Mouse (Mus musculus) heart, embryonic 13.5 days (tissue): Measurements from ENCODE around the gene Arap1. TPM values are rescaled to one million over a fixed set of nuclear protein-coding genes. Genes with fewer than 3 reads are reported as not detected.

Experiments
- ATAC-seq: fragments of 200-750 bp; cut with Nextera tagmentation; 2 replicates; pipeline ENCODE4 v1.8.0; 2017; ENCODE audit warnings: moderate TSS enrichment; ENCODE audit not compliant: insufficient number of reproducible peaks, low FRiP score, low TSS enrichment; ENCODE audit errors: extremely low read depth
- H3K27ac ChIP-seq: fragments of 300-500 bp; sonication (generic); replicated peaks from 2 replicates; pipeline ENCODE4 v1.5.1; 2015; ENCODE audit warnings: moderate library complexity, mild to moderate bottlenecking, inconsistent platforms
- H3K27me3 ChIP-seq: fragments of 300-500 bp; sonication (generic); replicated peaks from 2 replicates; pipeline ENCODE4 v1.6.1; 2015; ENCODE audit warnings: mild to moderate bottlenecking, inconsistent platforms
- H3K36me3 ChIP-seq: fragments of 300-500 bp; sonication (generic); 2 replicates; pipeline ENCODE4 v1.6.1; 2015; ENCODE audit warnings: mild to moderate bottlenecking, inconsistent platforms
- H3K4me1 ChIP-seq: fragments of 300-500 bp; sonication (generic); 2 replicates; pipeline ENCODE4 v1.6.1; 2015; ENCODE audit warnings: inconsistent platforms
- H3K4me2 ChIP-seq: fragments of 300-500 bp; sonication (generic); 2 replicates; pipeline ENCODE4 v1.6.1; 2015; ENCODE audit warnings: inconsistent platforms, mild to moderate bottlenecking, moderate library complexity
- H3K4me3 ChIP-seq: fragments of 300-500 bp; sonication (generic); 2 replicates; pipeline ENCODE4 v1.5.1; 2015; ENCODE audit warnings: moderate library complexity, mild to moderate bottlenecking, inconsistent platforms
- H3K9ac ChIP-seq: fragments of 300-500 bp; sonication (generic); 2 replicates; pipeline ENCODE4 v1.6.1; 2015; ENCODE audit warnings: inconsistent platforms, mild to moderate bottlenecking, moderate library complexity
- H3K9me3 ChIP-seq: fragments of 300-500 bp; sonication (generic); 2 replicates; pipeline ENCODE4 v1.6.1; 2016; ENCODE audit warnings: inconsistent platforms
- WGBS: fragments of 180-500 bp; shearing (Covaris S2); methylation state at CpG from one replicate; pipeline ENCODE4 v1.1.7; 2015; ENCODE audit warnings: mixed read lengths; 5-methylcytosine and 5-hydroxymethylcytosine counted together
- polyA plus RNA-seq: library from polyadenylated mRNA; unstranded; fragments of >200 nt; fragmentation: Nextera tagmentation; extraction: Ambion mirVana; gene quantifications from 2 replicates; pipeline ENCODE4 v1.2.1, GENCODE M21; 2015

Arap1 gene
- polyA plus RNA-seq, 1 experiment from 2014 or later, result 26.3 TPM

DNA sequence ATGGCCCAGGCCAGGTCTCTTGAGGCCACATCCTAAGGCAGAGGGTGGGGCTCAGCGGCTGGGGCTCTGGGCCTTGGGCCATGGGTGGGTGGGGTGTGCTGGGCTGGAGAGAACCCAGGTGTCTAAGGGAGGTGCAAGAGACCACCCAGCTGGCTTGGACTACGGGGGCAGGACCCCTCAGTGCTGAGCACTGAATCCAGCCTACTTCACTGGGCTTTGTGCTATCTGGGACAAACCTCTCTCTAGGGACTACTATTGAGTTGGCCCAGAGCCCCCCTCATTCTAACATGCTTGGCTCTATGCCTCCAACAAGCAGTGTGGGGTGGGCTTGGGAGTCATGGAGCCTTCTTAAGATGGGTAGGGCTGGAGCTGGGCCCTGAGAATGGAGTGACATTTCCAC is 47.6 kb downstream of the Arap1 start:
- Histone ChIP-seq H3K4me2 (peak overlapping the region; percentile 61), H3K9me3 (no peaks in the 10 kb centered on the region), H3K27ac (0 out of 2 replicates have a peak overlapping the region, but pooled peaks have one; percentile 86), H3K9ac (peak overlapping the region; percentile 73; the same call in 1 of the 2 replicates), H3K4me3 (peak overlapping the region; percentile 41), H3K4me1 (peaks cover 55% of the 10 kb centered on the region), H3K27me3 (no peaks in the 10 kb centered on the region), H3K36me3 (peaks cover 45% of the 10 kb centered on the region)
- 81% methylated on average over 2 of the region's 2 CpGs for WGBS
- ATAC-seq, result no peak

DNA sequence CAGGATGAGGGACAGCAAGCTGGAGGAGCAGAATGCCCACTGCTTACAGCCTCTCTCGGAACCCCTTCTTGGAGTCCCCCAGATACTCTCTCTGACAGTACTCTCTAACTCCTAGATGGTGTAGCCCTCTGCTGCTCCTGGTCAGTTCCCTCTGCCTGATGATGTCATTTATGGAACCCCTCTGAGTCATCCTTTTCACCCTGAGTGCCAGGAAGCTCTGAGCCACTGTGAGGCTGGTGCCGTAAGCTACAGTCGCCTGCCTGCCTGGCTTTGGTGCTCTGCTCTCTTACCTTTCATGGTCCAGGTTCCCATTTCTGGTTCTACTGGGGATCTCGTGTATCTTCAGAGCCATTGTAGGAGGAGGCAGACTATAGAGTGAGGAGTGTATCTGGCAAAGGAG is 49.3 kb downstream of the Arap1 start:
- peaks cover 38% of the 10 kb centered on the region for H3K4me1 ChIP-seq
- no peak for ATAC-seq
- H3K27me3 ChIP-seq, result no peaks in the 10 kb centered on the region
- no peak overlapping the region for H3K27ac ChIP-seq
- no peaks in the 10 kb centered on the region for H3K9me3 ChIP-seq
- H3K9ac ChIP-seq, result no peak overlapping the region
- 76% methylated on average over 4 of the region's 4 CpGs for WGBS
- peaks cover 62% of the 10 kb centered on the region for H3K36me3 ChIP-seq
- no peak overlapping the region for H3K4me3 ChIP-seq
- H3K4me2 ChIP-seq, result no peak overlapping the region

DNA sequence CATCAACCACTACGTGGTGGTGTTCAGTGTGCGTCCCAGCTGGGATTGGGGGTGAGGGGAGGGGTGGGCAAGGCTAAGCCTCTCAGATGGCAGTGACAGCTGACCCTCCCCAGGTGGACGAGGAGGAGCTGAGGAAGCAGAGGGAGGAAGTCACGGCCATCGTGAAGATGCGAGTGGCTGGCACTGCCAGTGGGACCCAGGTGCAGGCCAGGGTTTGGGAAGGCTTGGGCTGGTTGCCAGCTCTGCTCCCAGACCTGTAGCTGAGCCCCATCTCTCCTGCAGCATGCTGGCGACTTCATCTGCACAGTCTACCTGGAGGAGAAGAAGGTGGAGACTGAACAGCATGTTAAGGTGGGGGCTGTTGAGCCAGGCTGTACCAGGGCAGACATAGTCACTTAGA is 53.6 kb downstream of the Arap1 start:
- no peak for ATAC-seq
- peaks cover 83% of the 10 kb centered on the region for H3K36me3 ChIP-seq
- peaks cover 31% of the 10 kb centered on the region for H3K4me1 ChIP-seq
- no peak overlapping the region for H3K27ac ChIP-seq
- H3K4me2 ChIP-seq, result no peak overlapping the region
- no peaks in the 10 kb centered on the region for H3K27me3 ChIP-seq
- WGBS, result 79% methylated on average over 7 of the region's 7 CpGs
- H3K9me3 ChIP-seq, result no peaks in the 10 kb centered on the region
- no peak overlapping the region for H3K9ac ChIP-seq
- no peak overlapping the region for H3K4me3 ChIP-seq

DNA sequence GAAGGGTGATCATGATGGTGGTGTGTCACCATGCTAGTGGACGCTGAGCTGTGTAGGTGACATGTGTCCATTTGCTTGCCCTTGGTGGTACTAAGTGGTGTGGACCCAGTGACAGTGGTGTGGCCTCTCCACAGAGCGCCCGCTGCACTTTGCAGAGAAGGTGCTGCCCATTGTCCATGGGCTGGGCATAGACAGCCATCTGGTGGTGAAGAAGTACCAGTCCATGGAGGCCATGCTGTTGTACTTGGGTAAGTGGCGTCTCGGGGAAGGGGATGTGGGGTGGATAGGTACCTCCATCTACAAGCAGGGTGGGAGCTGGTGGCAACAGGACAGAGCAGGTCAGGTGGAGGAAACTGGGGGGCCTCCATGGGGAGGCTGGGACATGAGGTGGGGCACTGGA is 56.0 kb downstream of the Arap1 start:
- Histone ChIP-seq H3K9me3 (no peaks in the 10 kb centered on the region), H3K9ac (no peak overlapping the region), H3K4me1 (peaks cover 31% of the 10 kb centered on the region), H3K27me3 (no peaks in the 10 kb centered on the region), H3K27ac (no peak overlapping the region), H3K36me3 (peaks cover 76% of the 10 kb centered on the region), H3K4me3 (no peak overlapping the region), H3K4me2 (no peak overlapping the region)
- ATAC-seq, result no peak
- WGBS, result 92% methylated on average over 5 of the region's 5 CpGs

DNA sequence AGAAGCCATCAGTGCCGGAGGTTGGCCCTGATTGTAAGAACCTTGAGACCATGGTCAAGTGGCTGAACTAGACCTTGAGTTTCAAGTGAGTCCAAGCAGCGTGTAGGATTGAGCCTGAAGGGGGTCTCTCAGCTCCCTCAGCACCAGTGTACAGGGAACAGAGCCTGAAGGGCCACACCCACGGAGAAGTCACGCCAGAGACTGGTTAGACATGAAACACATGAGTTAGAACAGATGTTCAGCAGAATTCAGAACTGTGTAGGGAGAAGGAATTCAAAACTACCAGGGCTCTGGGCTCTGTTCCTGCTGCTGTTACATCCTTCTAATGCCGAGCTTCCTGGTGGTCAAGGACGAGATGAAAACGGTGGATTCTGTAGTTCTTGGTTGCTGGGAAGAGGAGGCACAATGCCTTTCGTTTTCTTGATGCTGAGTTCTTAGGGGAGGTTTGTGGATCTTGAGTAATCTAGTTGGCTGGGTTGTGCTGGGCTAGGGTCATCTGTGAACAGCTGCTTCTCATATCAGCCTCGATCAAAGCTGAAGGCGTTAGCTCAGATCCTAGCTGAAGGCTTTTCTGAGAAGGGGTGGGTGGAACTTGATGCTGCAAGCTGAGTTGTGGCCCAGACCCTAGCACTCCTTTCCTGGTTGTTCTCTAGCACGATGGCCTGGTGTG is 62.5 kb downstream of the Arap1 start, which contains the start of gene Gm45837:
Gm45837 (plus strand) TSS at position 620 of the 670 bp plus-strand sequence.
- no peak for ATAC-seq
- H3K9ac ChIP-seq, result no peak within 1 kb of the TSS
- no peaks in the 10 kb centered on the region for H3K27me3 ChIP-seq
- no peaks in the 10 kb centered on the region for H3K9me3 ChIP-seq
- H3K4me3 ChIP-seq, result no peak within 1 kb of the TSS
- WGBS, result 73% methylated on average over 11 of the region's 11 CpGs
- H3K4me1 ChIP-seq, result peaks cover 42% of the 10 kb centered on the region
- peaks cover 44% of the 10 kb centered on the region for H3K36me3 ChIP-seq
- no peak within 1 kb of the TSS for H3K4me2 ChIP-seq
- H3K27ac ChIP-seq, result no peak within 1 kb of the TSS

DNA sequence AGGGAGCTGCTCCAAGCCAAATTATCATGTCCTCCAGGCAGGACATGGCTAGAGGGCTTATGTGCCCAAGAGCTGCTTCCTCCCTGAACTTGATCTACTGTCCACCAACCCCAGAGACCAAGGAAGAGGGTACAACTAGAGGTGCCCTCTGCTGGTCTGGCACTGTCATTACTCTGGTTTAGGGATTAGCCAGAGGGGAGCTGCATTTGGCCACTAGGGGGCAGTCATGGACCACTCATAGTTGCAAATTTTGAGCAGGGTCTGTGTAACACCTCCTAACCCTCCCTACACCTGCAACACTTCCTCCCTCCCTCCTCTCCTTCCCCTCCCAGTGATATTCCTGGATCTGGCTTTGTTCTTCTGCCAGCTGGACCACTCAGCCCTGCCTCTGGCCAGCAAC is 64.9 kb downstream of the Arap1 start:
- Histone ChIP-seq H3K36me3 (peaks cover 38% of the 10 kb centered on the region), H3K27me3 (peaks cover 21% of the 10 kb centered on the region), H3K4me3 (no peak overlapping the region), H3K9ac (no peak overlapping the region), H3K27ac (no peak overlapping the region), H3K4me1 (peaks cover 37% of the 10 kb centered on the region), H3K9me3 (no peaks in the 10 kb centered on the region), H3K4me2 (no peak overlapping the region)
- no peak for ATAC-seq

DNA sequence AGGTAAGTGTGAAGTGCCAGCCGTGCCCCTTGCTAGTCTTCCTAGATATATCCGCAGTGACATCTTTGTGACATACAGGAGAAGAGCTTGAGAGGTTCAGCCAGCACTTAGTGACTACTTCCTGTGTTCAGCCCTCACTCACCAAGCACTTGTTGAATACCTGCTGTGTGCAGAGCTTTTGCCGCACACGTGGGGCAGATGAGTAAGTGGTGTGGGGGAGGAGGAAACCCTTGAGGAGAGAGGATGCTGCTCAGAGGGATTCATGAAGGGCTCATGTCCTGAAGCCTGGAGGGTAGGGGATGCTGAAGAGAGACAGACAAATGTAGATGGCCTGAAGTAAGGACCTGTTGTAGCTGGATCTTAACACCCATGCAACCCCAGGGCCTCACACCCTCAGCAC is 66.3 kb downstream of the Arap1 start:
- Histone ChIP-seq H3K4me2 (no peak overlapping the region), H3K9ac (0 out of 2 replicates have a peak overlapping the region, but pooled peaks have one; percentile 8), H3K9me3 (no peaks in the 10 kb centered on the region), H3K4me3 (no peak overlapping the region), H3K36me3 (peaks cover 24% of the 10 kb centered on the region), H3K4me1 (peaks cover 37% of the 10 kb centered on the region), H3K27ac (no peak overlapping the region), H3K27me3 (peaks cover 32% of the 10 kb centered on the region)
- no peak for ATAC-seq
- 23% methylated on average over 4 of the region's 4 CpGs for WGBS

DNA sequence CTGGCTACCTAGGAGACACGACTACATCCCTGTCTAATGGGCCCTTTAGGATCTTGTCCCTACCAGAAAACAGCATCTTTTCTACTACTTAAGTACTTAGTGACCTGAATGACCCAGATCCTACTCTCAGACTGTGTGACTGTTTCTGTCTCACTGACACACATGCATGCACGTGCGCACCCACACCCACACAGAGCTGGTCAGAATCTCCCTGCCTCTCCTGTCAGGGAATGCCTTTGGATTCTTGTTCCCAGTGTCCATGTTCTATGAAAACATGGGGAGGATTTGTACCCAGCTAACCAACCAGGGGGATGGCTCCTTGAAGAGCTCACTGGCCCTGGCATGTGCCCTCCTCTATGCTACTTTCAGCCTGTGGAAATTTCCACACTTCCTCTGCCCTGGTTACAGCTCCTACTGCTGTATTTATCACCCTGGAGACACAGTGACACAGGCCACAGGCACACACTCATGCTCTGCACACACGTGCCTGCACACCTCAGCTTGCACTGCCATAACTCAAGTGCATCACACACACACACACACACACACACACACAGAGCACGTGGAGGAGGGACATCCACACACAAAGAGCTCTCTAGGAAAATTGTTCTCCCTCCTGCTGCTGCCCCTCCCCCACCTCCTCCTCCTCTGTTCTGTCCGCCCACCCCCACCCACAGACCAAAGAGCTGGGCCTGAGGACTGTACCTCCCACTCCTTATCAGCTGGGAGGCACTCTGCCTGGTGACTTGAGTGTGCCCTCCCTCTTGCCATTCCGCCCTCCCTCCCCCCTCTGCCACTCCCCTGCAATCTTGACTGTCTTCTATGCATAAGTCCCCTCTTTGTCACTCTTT is 67.0 kb downstream of the Arap1 start:
- Histone ChIP-seq H3K9me3 (no peaks in the 10 kb centered on the region), H3K4me1 (peaks cover 37% of the 10 kb centered on the region), H3K27ac (0 out of 2 replicates have a peak overlapping the region, but pooled peaks have one; percentile 2), H3K27me3 (peaks cover 38% of the 10 kb centered on the region), H3K4me3 (no peak overlapping the region), H3K9ac (peak overlapping the region; percentile 8; the same call in 1 of the 2 replicates), H3K36me3 (peaks cover 22% of the 10 kb centered on the region), H3K4me2 (0 out of 2 replicates have a peak overlapping the region, but pooled peaks have one; percentile 3)
- no peak for ATAC-seq
- WGBS, result 20% methylated on average over 7 of the region's 7 CpGs

DNA sequence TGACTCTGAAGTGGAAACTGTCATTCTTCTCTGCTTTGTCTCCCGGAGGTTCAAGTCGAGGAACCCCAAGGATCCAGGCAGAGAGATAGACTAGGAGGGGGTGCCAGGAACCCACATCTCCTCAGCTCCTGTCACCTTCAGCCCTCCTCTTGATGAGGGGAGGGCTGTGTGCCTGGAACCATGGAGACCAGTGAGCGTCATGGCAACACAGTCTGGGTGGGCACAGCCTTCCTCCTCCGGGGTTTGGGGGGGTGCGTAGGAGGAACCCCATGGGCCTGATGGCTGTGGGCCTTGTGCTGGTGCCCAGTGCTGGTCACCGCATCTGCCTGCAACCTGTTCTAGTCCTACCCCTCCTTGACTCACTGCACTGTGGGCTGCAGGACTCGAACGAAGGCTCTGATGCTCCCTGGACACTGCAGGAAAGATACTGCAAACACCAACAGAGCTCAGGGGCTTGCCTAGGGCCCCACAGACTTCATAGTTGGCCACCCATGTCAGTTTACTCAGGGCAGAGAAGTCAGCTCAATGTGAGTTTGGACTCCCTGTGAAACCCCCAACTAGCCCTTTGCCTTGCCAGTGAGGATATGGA is 67.7 kb downstream of the Arap1 start:
- H3K9ac ChIP-seq, result no peak overlapping the region
- H3K27ac ChIP-seq, result 0 out of 2 replicates have a peak overlapping the region, but pooled peaks have one; percentile 2
- H3K4me1 ChIP-seq, result peaks cover 37% of the 10 kb centered on the region
- H3K4me2 ChIP-seq, result 0 out of 2 replicates have a peak overlapping the region, but pooled peaks have one; percentile 3
- no peak for ATAC-seq
- 27% methylated on average over 8 of the region's 8 CpGs for WGBS
- no peaks in the 10 kb centered on the region for H3K9me3 ChIP-seq
- no peak overlapping the region for H3K4me3 ChIP-seq
- H3K36me3 ChIP-seq, result peaks cover 15% of the 10 kb centered on the region
- H3K27me3 ChIP-seq, result peaks cover 46% of the 10 kb centered on the region

DNA sequence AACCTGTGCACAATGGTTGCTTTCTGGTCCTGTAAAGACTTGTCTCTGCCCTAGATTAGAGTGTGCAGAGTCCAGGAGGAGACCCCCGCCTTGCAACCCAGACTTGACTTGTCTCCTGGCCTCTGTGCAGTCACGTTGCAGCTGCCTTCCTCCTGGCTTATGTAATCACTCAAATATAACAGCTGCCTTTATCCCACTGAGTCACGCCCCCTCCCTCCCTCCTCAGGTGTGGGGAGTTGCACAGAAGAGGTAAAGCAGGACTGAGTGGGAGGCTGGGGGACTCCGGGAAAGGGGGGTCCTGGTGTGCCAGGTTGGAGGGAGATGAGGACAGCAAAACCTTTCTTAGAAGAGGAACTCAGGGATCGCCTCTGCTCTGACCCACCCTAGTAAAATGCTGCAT is 68.5 kb downstream of the Arap1 start:
- no peak overlapping the region for H3K4me2 ChIP-seq
- H3K9me3 ChIP-seq, result no peaks in the 10 kb centered on the region
- no peak overlapping the region for H3K27ac ChIP-seq
- H3K9ac ChIP-seq, result no peak overlapping the region
- ATAC-seq, result no peak
- WGBS, result 52% methylated on average over 5 of the region's 5 CpGs
- H3K4me3 ChIP-seq, result no peak overlapping the region
- peaks cover 54% of the 10 kb centered on the region for H3K27me3 ChIP-seq
- H3K36me3 ChIP-seq, result peaks cover 7% of the 10 kb centered on the region; the same call in 1 of the 2 replicates
- peaks cover 37% of the 10 kb centered on the region for H3K4me1 ChIP-seq

DNA sequence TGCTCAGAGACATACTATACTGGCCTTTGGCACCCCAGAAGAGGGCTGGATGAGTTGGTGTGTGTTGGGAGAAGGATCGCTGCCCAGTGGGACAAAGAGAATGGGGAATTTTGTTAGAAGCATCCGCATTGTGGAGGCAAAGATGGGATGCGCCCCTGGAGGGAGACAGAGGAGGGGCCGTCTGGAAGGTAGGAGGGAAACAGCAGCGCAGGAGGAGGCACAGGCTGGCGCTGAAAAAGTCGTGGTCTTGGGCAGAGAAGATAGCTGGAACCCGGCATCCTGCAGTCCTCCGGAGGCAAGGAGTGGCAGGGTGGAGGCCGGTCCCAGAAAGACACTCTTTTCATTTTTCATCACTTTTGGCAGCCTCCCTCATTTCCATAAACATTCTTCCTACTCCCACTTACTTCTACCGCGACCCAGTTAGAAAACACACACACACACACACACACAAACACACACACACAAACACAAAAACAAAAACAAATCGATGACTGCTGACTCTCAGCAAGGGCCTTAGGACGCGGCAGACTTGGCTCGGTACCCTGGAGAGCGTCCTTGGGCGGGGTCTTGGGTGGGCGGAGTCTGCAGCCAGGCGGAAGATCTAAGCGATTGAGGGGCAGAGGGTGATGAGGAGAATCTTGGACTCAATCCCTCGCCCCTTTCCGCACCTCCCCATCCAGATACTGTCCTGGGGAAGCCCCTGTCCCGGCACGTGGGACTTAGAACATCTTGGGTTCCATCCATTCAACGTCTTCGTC is 71.3 kb downstream of the Arap1 start:
- H3K27me3 ChIP-seq, result peaks cover 77% of the 10 kb centered on the region
- no peak overlapping the region for H3K4me2 ChIP-seq
- H3K9ac ChIP-seq, result no peak overlapping the region
- ATAC-seq, result no peak
- H3K36me3 ChIP-seq, result no peaks in the 10 kb centered on the region
- no peak overlapping the region for H3K27ac ChIP-seq
- H3K4me3 ChIP-seq, result no peak overlapping the region
- peaks cover 23% of the 10 kb centered on the region for H3K4me1 ChIP-seq
- 4% methylated on average over 27 of the region's 27 CpGs for WGBS
- H3K9me3 ChIP-seq, result no peaks in the 10 kb centered on the region
